Mouse (Mus musculus) heart, embryonic 16.5 days (tissue): ENCODE data around the gene Serpina5. TPM values are rescaled to one million over a fixed set of nuclear protein-coding genes. Genes with fewer than 3 reads are reported as not detected.

ENCODE experiments used
- ATAC-seq: fragments of 200-750 bp; cut with Nextera tagmentation; replicated peaks from 2 replicates; pipeline ENCODE4 v1.8.0; 2017; ENCODE audit warnings: moderate number of reproducible peaks; ENCODE audit not compliant: insufficient read depth, low FRiP score; ENCODE audit errors: extremely low read depth
- H3K27ac ChIP-seq: fragments of 300-500 bp; sonication (generic); 2 replicates; pipeline ENCODE4 v1.5.1; 2014; ENCODE audit warnings: mild to moderate bottlenecking, low read length, control low read depth, moderate library complexity
- H3K27me3 ChIP-seq: fragments of 300-500 bp; sonication (generic); 2 replicates; pipeline ENCODE4 v1.6.1; 2014; ENCODE audit warnings: low read length, mixed read lengths; ENCODE audit not compliant: control insufficient read depth, insufficient read depth
- H3K36me3 ChIP-seq: fragments of 300-500 bp; sonication (generic); 2 replicates; pipeline ENCODE4 v1.6.1; 2014; ENCODE audit not compliant: control insufficient read depth, insufficient read depth
- H3K4me1 ChIP-seq: fragments of 300-500 bp; sonication (generic); 2 replicates; pipeline ENCODE4 v1.6.1; 2014; ENCODE audit warnings: low read length, mixed read lengths; ENCODE audit not compliant: control insufficient read depth, insufficient read depth
- H3K4me2 ChIP-seq: fragments of 300-500 bp; sonication (generic); 2 replicates; pipeline ENCODE4 v1.6.1; 2014; ENCODE audit warnings: low read depth, mild to moderate bottlenecking, control low read depth, low read length
- H3K4me3 ChIP-seq: fragments of 300-500 bp; sonication (generic); 2 replicates; pipeline ENCODE4 v1.5.1; 2014; ENCODE audit warnings: mild to moderate bottlenecking, control low read depth, low read length
- H3K9ac ChIP-seq: fragments of 300-500 bp; sonication (generic); 2 replicates; pipeline ENCODE4 v1.6.1; 2014; ENCODE audit warnings: low read length, control low read depth
- H3K9me3 ChIP-seq: fragments of 300-500 bp; sonication (generic); replicated peaks from 2 replicates; pipeline ENCODE4 v1.6.1; 2016; ENCODE audit warnings: low read length; ENCODE audit not compliant: control insufficient read depth
- WGBS: fragments of 180-500 bp; shearing (Covaris S2); extraction: QIAGEN DNeasy Blood & Tissue Kit; methylation state at CpG from one replicate; pipeline ENCODE4 v1.1.7; 2014; 5-methylcytosine and 5-hydroxymethylcytosine counted together
- polyA plus RNA-seq: library from polyadenylated mRNA; unstranded; fragments of >200 nt; fragmentation: Nextera tagmentation; extraction: Ambion mirVana; gene quantifications from 2 replicates; pipeline ENCODE4 v1.2.1, GENCODE M21; 2015

Gene Serpina5
- polyA plus RNA-seq, 1 experiment from 2014 or later: not detected

DNA sequence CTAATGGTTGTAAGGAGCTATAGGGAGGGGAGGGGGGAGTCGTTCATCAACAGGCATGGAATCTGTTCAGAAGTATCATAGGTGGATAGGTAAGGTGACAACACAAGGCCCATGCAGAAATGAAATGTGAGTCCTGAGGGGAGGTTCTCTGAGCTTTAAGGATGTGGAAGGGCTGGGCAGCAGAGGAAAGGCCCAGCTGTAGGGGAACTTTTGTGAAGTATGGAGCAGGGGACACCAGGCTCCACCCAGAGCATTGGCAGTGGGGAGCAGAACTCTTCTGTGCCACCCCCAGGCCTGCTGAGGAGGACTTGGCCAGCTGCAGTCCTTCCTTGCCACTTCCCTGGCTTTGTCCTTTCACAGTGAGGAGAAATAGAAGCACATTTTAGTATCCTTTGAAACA lies 40.6 kb downstream of the Serpina5 start:
- no peak overlapping the region for H3K4me3 ChIP-seq
- no peak overlapping the region for H3K9ac ChIP-seq
- no peak for ATAC-seq
- no peak overlapping the region for H3K27ac ChIP-seq
- WGBS: 63% methylated on average over 1 of the region's 1 CpGs
- no peak overlapping the region for H3K4me2 ChIP-seq
- H3K36me3 ChIP-seq: no peaks in the 10 kb centered on the region
- no peaks in the 10 kb centered on the region for H3K9me3 ChIP-seq
- no peaks in the 10 kb centered on the region for H3K27me3 ChIP-seq
- no peaks in the 10 kb centered on the region for H3K4me1 ChIP-seq

DNA sequence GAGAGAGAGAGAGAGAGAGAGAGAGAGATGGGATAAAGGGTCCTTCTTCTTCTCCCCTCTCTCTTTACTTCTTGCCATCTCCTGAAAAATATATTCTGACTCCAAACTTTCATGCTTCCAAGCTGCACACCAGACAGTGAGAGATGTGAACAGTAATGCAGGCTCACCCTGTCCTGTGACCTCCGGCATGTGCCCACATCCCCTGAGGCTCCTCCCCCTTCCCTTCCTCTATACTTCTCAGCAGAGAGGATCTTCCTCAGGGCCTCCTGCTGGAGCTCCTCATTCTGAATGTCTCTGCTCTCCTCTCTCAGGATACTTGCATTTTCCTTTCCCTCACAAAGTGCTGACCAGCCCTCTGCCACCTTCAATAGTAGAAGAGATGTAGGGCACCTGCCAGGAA lies 41.5 kb downstream of the Serpina5 start:
- WGBS: 53% methylated on average over 1 of the region's 1 CpGs
- no peaks in the 10 kb centered on the region for H3K36me3 ChIP-seq
- no peaks in the 10 kb centered on the region for H3K9me3 ChIP-seq
- H3K27me3 ChIP-seq: no peaks in the 10 kb centered on the region
- H3K4me1 ChIP-seq: no peaks in the 10 kb centered on the region
- H3K9ac ChIP-seq: no peak overlapping the region
- no peak overlapping the region for H3K27ac ChIP-seq
- H3K4me3 ChIP-seq: no peak overlapping the region
- ATAC-seq: no peak
- H3K4me2 ChIP-seq: no peak overlapping the region

DNA sequence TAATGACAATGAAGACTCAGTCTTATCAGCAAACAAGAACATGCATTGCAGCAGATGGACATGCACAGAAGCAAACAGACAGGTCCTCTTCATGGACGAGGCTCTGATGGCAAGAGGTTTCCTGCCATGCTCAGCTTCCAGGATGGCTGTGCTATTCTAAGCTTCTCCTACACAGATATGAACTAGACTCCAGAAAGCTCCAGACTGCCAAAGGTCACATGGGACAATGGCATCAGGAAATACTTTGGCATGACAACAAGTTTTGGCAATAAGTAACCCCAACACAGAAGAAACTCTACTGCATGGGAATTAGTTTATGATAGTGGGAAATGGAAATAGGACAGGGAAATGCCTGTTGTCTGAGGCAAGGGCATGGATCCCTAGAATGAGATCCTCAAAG lies 42.4 kb downstream of the Serpina5 start:
- Histone ChIP-seq H3K4me2 (no peak overlapping the region), H3K27me3 (no peaks in the 10 kb centered on the region), H3K36me3 (no peaks in the 10 kb centered on the region), H3K4me1 (no peaks in the 10 kb centered on the region), H3K4me3 (no peak overlapping the region), H3K9ac (no peak overlapping the region), H3K27ac (no peak overlapping the region), H3K9me3 (no peaks in the 10 kb centered on the region)
- ATAC-seq: no peak
- 46% methylated on average over 1 of the region's 1 CpGs for WGBS

- Histone ChIP-seq H3K4me3 (no peak overlapping the region), H3K4me2 (no peak overlapping the region), H3K4me1 (no peaks in the 10 kb centered on the region), H3K36me3 (no peaks in the 10 kb centered on the region), H3K27ac (no peak overlapping the region), H3K27me3 (no peaks in the 10 kb centered on the region), H3K9me3 (no peaks in the 10 kb centered on the region), H3K9ac (no peak overlapping the region)
- no peak for ATAC-seq
- WGBS: 78% methylated on average over 2 of the region's 2 CpGs
Observed at GRCm38 (mm10) chr12:104145571-104145970, 44.7 kb downstream of the Serpina5 start.

DNA sequence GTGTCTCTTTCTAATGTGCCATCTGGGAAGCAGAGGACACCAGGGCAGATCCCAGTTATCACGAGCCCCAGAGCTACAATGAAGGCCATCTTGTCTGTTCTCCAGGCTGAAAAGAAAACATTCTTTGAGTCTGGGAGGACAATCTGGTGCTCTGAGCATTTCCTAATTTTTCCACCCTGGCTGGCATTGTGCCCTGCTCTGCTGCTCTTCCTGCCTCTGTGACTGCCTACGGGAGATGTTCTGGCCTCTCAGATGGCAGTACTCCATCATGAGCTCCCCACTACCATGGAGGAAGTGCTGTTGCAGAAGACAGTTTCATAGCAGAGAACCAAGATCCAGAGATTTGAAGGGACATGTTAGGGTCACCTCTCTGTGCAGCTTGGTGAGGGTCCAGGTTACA lies 51.1 kb downstream of the Serpina5 start:
- Histone ChIP-seq H3K27me3 (no peaks in the 10 kb centered on the region), H3K36me3 (no peaks in the 10 kb centered on the region), H3K4me2 (no peak overlapping the region), H3K9me3 (no peaks in the 10 kb centered on the region), H3K27ac (no peak overlapping the region), H3K9ac (no peak overlapping the region), H3K4me1 (no peaks in the 10 kb centered on the region), H3K4me3 (no peak overlapping the region)
- WGBS: 61% methylated on average over 2 of the region's 2 CpGs
- no peak for ATAC-seq

GRCm38 (mm10) chr12:104153041-104153645 lies 52.2 kb downstream of the Serpina5 start:
- H3K9me3 ChIP-seq: no peaks in the 10 kb centered on the region
- no peaks in the 10 kb centered on the region for H3K4me1 ChIP-seq
- no peak overlapping the region for H3K9ac ChIP-seq
- no peaks in the 10 kb centered on the region for H3K36me3 ChIP-seq
- no peaks in the 10 kb centered on the region for H3K27me3 ChIP-seq
- H3K4me3 ChIP-seq: no peak overlapping the region
- no peak overlapping the region for H3K27ac ChIP-seq
- WGBS: 71% methylated on average over 3 of the region's 3 CpGs
- no peak overlapping the region for H3K4me2 ChIP-seq
- ATAC-seq: no peak

DNA sequence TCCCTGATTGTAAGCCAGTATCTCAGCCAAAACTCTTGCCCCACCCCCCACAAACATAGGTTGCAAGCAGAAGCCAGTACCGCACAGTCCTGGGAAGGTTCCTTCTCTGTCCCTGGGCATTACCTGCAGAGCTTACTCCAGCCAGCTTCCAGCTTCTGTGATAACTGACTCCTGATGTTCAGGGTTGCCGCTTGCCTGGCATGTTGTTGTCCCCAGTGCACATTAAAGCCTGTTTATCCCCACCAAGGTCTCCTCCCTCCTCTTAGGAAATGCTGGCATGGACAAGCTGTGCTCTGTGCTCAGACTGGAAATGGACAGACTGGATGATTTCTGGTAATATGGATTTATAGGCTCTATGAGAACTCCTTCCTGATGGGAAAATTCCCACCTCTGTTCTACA lies 52.7 kb downstream of the Serpina5 start, which contains the start of gene Serpina3c:
Gene Serpina3c (minus strand): TSS at position 215 of the 400 bp plus-strand sequence.
- H3K4me2 ChIP-seq: no peak within 1 kb of the TSS
- WGBS: 83% methylated on average over 2 of the region's 2 CpGs
- H3K4me3 ChIP-seq: no peak within 1 kb of the TSS
- H3K27me3 ChIP-seq: no peaks in the 10 kb centered on the region
- no peaks in the 10 kb centered on the region for H3K9me3 ChIP-seq
- no peaks in the 10 kb centered on the region for H3K4me1 ChIP-seq
- H3K9ac ChIP-seq: no peak within 1 kb of the TSS
- no peaks in the 10 kb centered on the region for H3K36me3 ChIP-seq
- H3K27ac ChIP-seq: no peak within 1 kb of the TSS
- ATAC-seq: no peak

Other genes starting within 250 kb of the Serpina5 start
- gene Serpina1a, start 237.6 kb upstream of the Serpina5 start, polyA plus RNA-seq: 0.85 and 0.90 TPM in 2 replicates
- gene Serpina1c, start 196.2 kb upstream of the Serpina5 start, polyA plus RNA-seq: 0.55 TPM in 1 of 2 replicates, not detected in the other
- 0.22 and 0.85 TPM in 2 replicates for gene Serpina1e, start 142.1 kb upstream of the Serpina5 start, polyA plus RNA-seq
- gene Serpina11, start 111.2 kb upstream of the Serpina5 start, polyA plus RNA-seq: not detected in 2 replicates
- gene Serpina9, start 87.4 kb upstream of the Serpina5 start, polyA plus RNA-seq: 0.22 and 0.37 TPM in 2 replicates
- gene Serpina12, start 56.7 kb upstream of the Serpina5 start, polyA plus RNA-seq: not detected in 2 replicates
- gene Serpina3a, start 11.6 kb downstream of the Serpina5 start, polyA plus RNA-seq: not detected in 2 replicates
- not detected in 2 replicates for gene Serpina3b, start 26.9 kb downstream of the Serpina5 start, polyA plus RNA-seq
- 0.11 TPM in 1 of 2 replicates, not detected in the other for gene Serpina3c, start 52.8 kb downstream of the Serpina5 start, polyA plus RNA-seq
- gene Serpina3f, start 113.4 kb downstream of the Serpina5 start, polyA plus RNA-seq: 0.16 and 0.51 TPM in 2 replicates
- gene Serpina3g, start 135.1 kb downstream of the Serpina5 start, polyA plus RNA-seq: 7.1 and 15.4 TPM in 2 replicates
- 2.0 and 4.2 TPM in 2 replicates for gene Serpina3i, start 162.0 kb downstream of the Serpina5 start, polyA plus RNA-seq
- gene Serpina3j, start 213.4 kb downstream of the Serpina5 start, polyA plus RNA-seq: 0.06 and 0.25 TPM in 2 replicates
- gene Serpina3k, start 237.4 kb downstream of the Serpina5 start, polyA plus RNA-seq: not detected in 2 replicates
- not detected in 2 replicates for gene Serpina3m, start 237.4 kb downstream of the Serpina5 start, polyA plus RNA-seq